Mouse (Mus musculus) hindbrain, embryonic 13.5 days (tissue): ENCODE results near the gene Mme. TPM values are rescaled to one million over a fixed set of nuclear protein-coding genes. Genes with fewer than 3 reads are reported as not detected.

ENCODE experiments used
- ATAC-seq: fragments of 200-750 bp; cut with Nextera tagmentation; 2 replicates; pipeline ENCODE4 v1.8.0; 2017; ENCODE audit warnings: moderate TSS enrichment; ENCODE audit not compliant: low FRiP score
- H3K27ac ChIP-seq: fragments of 300-500 bp; sonication (generic); 2 replicates; pipeline ENCODE4 v1.5.1; 2015; ENCODE audit warnings: inconsistent platforms, mild to moderate bottlenecking, moderate library complexity
- H3K27me3 ChIP-seq: fragments of 300-500 bp; sonication (generic); 2 replicates; pipeline ENCODE4 v1.6.1; 2015; ENCODE audit warnings: mild to moderate bottlenecking, inconsistent platforms
- H3K36me3 ChIP-seq: fragments of 300-500 bp; sonication (generic); 2 replicates; pipeline ENCODE4 v1.6.1; 2015; ENCODE audit warnings: mild to moderate bottlenecking, inconsistent platforms
- H3K4me1 ChIP-seq: fragments of 300-500 bp; sonication (generic); replicated peaks from 2 replicates; pipeline ENCODE4 v1.6.1; 2015; ENCODE audit warnings: inconsistent platforms
- H3K4me2 ChIP-seq: fragments of 300-500 bp; sonication (generic); 2 replicates; pipeline ENCODE4 v1.6.1; 2015; ENCODE audit warnings: inconsistent platforms, mild to moderate bottlenecking, moderate library complexity
- H3K4me3 ChIP-seq: fragments of 300-500 bp; sonication (generic); 2 replicates; pipeline ENCODE4 v1.5.1; 2015; ENCODE audit warnings: mild to moderate bottlenecking, inconsistent platforms
- H3K9ac ChIP-seq: fragments of 300-500 bp; sonication (generic); 2 replicates; pipeline ENCODE4 v1.6.1; 2015; ENCODE audit warnings: mild to moderate bottlenecking, inconsistent platforms
- H3K9me3 ChIP-seq: fragments of 300-500 bp; sonication (generic); 2 replicates; pipeline ENCODE4 v1.6.1; 2016; ENCODE audit warnings: inconsistent platforms
- WGBS: fragments of 180-500 bp; shearing (Covaris S2); methylation state at CpG from one replicate; pipeline ENCODE4 v1.1.7; 2015; 5-methylcytosine and 5-hydroxymethylcytosine counted together
- polyA plus RNA-seq: library from polyadenylated mRNA; unstranded; fragments of >200 nt; fragmentation: Nextera tagmentation; extraction: Ambion mirVana; gene quantifications from 2 replicates; pipeline ENCODE4 v1.2.1, GENCODE M21; 2015

The Mme gene
- polyA plus RNA-seq, 1 experiment from 2014 or later, result 4.1 TPM

- Histone ChIP-seq H3K36me3 (no peaks in the 10 kb centered on the region), H3K9me3 (no peaks in the 10 kb centered on the region), H3K27ac (no peak overlapping the region), H3K27me3 (no peaks in the 10 kb centered on the region), H3K4me1 (no peaks in the 10 kb centered on the region), H3K4me3 (no peak overlapping the region), H3K9ac (no peak overlapping the region), H3K4me2 (no peak overlapping the region)
- no peak for ATAC-seq
- 90% methylated on average over 1 of the region's 1 CpGs for WGBS
Observed at GRCm38 (mm10) chr3:63359512-63359911, 118.2 kb downstream of the Mme start.

DNA sequence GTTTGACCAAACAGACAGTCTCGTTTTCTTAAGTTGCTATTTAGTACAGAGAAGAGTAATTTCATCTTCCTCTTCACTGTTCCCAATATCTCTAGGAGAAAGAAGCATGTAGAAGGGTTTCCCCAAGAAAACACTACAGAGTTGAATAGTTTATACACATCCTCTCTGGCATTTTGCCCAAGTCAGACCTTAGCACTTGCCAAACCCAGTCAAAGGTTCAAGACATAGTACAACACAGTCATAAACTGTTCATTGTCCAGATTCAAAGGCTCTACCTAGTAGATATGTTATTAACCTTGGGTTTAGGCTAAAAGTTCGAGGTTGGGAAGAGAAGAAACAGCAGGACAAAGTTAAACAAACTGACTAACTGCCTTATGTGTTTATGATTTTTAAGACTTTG, 143.7 kb downstream of the Mme start:
- Histone ChIP-seq H3K9me3 (no peaks in the 10 kb centered on the region), H3K4me2 (no peak overlapping the region), H3K4me1 (no peaks in the 10 kb centered on the region), H3K27ac (no peak overlapping the region), H3K4me3 (no peak overlapping the region), H3K36me3 (no peaks in the 10 kb centered on the region), H3K27me3 (no peaks in the 10 kb centered on the region), H3K9ac (no peak overlapping the region)
- WGBS, result 78% methylated on average over 2 of the region's 2 CpGs
- no peak for ATAC-seq

DNA sequence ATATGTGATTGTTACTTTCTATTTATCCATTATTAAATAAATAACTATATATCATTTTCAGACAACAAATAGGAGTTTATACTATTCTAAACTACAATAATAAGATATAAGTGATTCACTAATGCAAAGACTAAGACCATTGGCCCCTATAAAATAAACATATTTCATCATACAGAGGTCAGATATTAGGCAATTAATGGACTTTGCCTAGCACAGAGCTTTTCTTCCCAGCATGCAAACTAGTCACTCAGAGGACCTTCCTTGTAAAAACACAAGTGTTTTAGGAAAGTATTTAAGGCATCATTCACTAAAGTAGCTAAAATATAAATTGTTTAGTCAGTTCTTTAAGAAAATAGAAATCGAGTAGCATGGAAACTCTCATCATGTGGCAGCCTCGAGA, 149.4 kb downstream of the Mme start:
- Histone ChIP-seq H3K36me3 (no peaks in the 10 kb centered on the region), H3K9me3 (no peaks in the 10 kb centered on the region)
- WGBS, result 90% methylated on average over 2 of the region's 2 CpGs

DNA sequence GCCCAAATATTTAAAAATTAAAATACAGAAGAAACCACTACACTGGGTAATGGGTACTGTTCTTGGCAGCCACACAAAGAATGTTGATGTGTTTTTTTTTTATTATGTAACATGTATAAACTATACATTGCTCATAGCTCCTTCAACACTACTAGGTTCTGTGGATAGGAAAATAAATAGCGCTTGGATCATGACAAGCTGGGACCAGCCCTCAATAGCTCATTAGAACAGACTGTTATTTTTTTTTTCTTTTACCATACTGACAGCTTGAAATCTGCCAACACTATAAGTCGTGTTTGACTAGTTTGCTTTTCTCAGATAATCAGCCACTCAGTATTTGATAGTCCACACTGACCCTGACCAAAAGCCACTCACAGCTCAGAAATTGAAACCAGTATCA, 150.0 kb downstream of the Mme start:
- no peaks in the 10 kb centered on the region for H3K27me3 ChIP-seq
- H3K4me2 ChIP-seq, result no peak overlapping the region
- 81% methylated on average over 2 of the region's 2 CpGs for WGBS
- H3K4me1 ChIP-seq, result no peaks in the 10 kb centered on the region
- no peak overlapping the region for H3K9ac ChIP-seq
- no peaks in the 10 kb centered on the region for H3K36me3 ChIP-seq
- no peak for ATAC-seq
- no peak overlapping the region for H3K4me3 ChIP-seq
- no peaks in the 10 kb centered on the region for H3K9me3 ChIP-seq
- H3K27ac ChIP-seq, result no peak overlapping the region

More for the DNA sequence above, 149.4 kb downstream of the Mme start:
- Histone ChIP-seq H3K9ac (no peak overlapping the region), H3K4me2 (no peak overlapping the region), H3K27me3 (no peaks in the 10 kb centered on the region), H3K27ac (no peak overlapping the region), H3K4me3 (no peak overlapping the region), H3K4me1 (no peaks in the 10 kb centered on the region)
- no peak for ATAC-seq

- no peak overlapping the region for H3K4me2 ChIP-seq
- H3K4me3 ChIP-seq, result no peak overlapping the region
- H3K36me3 ChIP-seq, result no peaks in the 10 kb centered on the region
- H3K9me3 ChIP-seq, result no peaks in the 10 kb centered on the region
- H3K27ac ChIP-seq, result no peak overlapping the region
- 91% methylated on average over 4 of the region's 4 CpGs for WGBS
- no peaks in the 10 kb centered on the region for H3K27me3 ChIP-seq
- H3K9ac ChIP-seq, result no peak overlapping the region
- no peak for ATAC-seq
- no peaks in the 10 kb centered on the region for H3K4me1 ChIP-seq
Observed at GRCm38 (mm10) chr3:63394424-63394941, 153.1 kb downstream of the Mme start.

GRCm38 (mm10) chr3:63398171-63398570, 156.8 kb downstream of the Mme start:
- no peak for ATAC-seq
- 80% methylated on average over 4 of the region's 4 CpGs for WGBS

GRCm38 (mm10) chr3:63406438-63406837, 165.1 kb downstream of the Mme start:
- no peaks in the 10 kb centered on the region for H3K4me1 ChIP-seq
- no peak overlapping the region for H3K27ac ChIP-seq
- H3K4me2 ChIP-seq, result no peak overlapping the region
- WGBS, result 93% methylated on average over 3 of the region's 3 CpGs
- no peaks in the 10 kb centered on the region for H3K36me3 ChIP-seq
- ATAC-seq, result no peak
- H3K27me3 ChIP-seq, result no peaks in the 10 kb centered on the region
- H3K9me3 ChIP-seq, result no peaks in the 10 kb centered on the region
- H3K4me3 ChIP-seq, result no peak overlapping the region
- no peak overlapping the region for H3K9ac ChIP-seq

More at GRCm38 (mm10) chr3:63398171-63398570, 156.8 kb downstream of the Mme start:
- no peak overlapping the region for H3K9ac ChIP-seq
- no peak overlapping the region for H3K4me3 ChIP-seq
- H3K4me2 ChIP-seq, result no peak overlapping the region
- H3K4me1 ChIP-seq, result no peaks in the 10 kb centered on the region
- no peaks in the 10 kb centered on the region for H3K36me3 ChIP-seq
- H3K27me3 ChIP-seq, result no peaks in the 10 kb centered on the region
- H3K9me3 ChIP-seq, result no peaks in the 10 kb centered on the region
- H3K27ac ChIP-seq, result no peak overlapping the region

- Histone ChIP-seq H3K4me1 (no peaks in the 10 kb centered on the region), H3K9me3 (no peaks in the 10 kb centered on the region), H3K27me3 (no peaks in the 10 kb centered on the region), H3K4me3 (no peak overlapping the region), H3K36me3 (no peaks in the 10 kb centered on the region), H3K9ac (no peak overlapping the region), H3K4me2 (no peak overlapping the region), H3K27ac (no peak overlapping the region)
- 88% methylated on average over 4 of the region's 4 CpGs for WGBS
- ATAC-seq, result no peak
Observed at GRCm38 (mm10) chr3:63411006-63411405, 169.7 kb downstream of the Mme start.

- H3K36me3 ChIP-seq, result no peaks in the 10 kb centered on the region
- H3K9ac ChIP-seq, result no peak overlapping the region
- no peak overlapping the region for H3K27ac ChIP-seq
- no peak overlapping the region for H3K4me2 ChIP-seq
- ATAC-seq, result no peak
- no peaks in the 10 kb centered on the region for H3K27me3 ChIP-seq
- no peaks in the 10 kb centered on the region for H3K4me1 ChIP-seq
- no peaks in the 10 kb centered on the region for H3K9me3 ChIP-seq
- 76% methylated on average over 6 of the region's 6 CpGs for WGBS
- H3K4me3 ChIP-seq, result no peak overlapping the region
Observed at GRCm38 (mm10) chr3:63412220-63412937, 171.0 kb downstream of the Mme start.

- Histone ChIP-seq H3K36me3 (no peaks in the 10 kb centered on the region), H3K9me3 (no peaks in the 10 kb centered on the region), H3K9ac (no peak overlapping the region), H3K4me1 (no peaks in the 10 kb centered on the region), H3K4me2 (no peak overlapping the region), H3K4me3 (no peak overlapping the region), H3K27me3 (no peaks in the 10 kb centered on the region), H3K27ac (no peak overlapping the region)
- WGBS, result 85% methylated on average over 6 of the region's 6 CpGs
- no peak for ATAC-seq
Observed at GRCm38 (mm10) chr3:63413046-63413911, 171.9 kb downstream of the Mme start.

- Histone ChIP-seq H3K4me3 (no peak overlapping the region), H3K4me2 (no peak overlapping the region), H3K27ac (no peak overlapping the region), H3K36me3 (no peaks in the 10 kb centered on the region), H3K27me3 (no peaks in the 10 kb centered on the region), H3K4me1 (no peaks in the 10 kb centered on the region), H3K9ac (no peak overlapping the region), H3K9me3 (no peaks in the 10 kb centered on the region)
- 89% methylated on average over 1 of the region's 1 CpGs for WGBS
- no peak for ATAC-seq
Observed at GRCm38 (mm10) chr3:63417284-63417683, 175.9 kb downstream of the Mme start.

DNA sequence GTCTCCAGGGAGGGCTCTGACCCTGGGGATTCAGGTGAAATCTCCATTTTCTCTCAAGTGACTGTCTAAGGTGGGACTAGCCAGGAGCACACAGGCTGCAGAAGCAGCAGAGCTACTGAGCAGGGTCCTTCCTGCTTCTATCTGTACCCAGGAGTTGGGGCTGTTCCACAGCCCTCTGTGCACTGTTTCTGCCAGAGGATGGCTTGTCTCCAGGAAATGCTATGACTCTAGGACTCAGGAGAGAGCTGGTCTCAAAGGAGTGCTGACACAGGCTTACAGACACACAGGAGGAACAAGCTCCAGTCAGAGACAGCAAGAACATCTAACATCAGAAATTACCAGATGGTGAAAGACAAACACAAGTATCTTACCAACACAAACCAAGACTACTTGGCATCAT, 176.4 kb downstream of the Mme start:
- no peaks in the 10 kb centered on the region for H3K36me3 ChIP-seq
- no peak overlapping the region for H3K4me2 ChIP-seq
- no peaks in the 10 kb centered on the region for H3K9me3 ChIP-seq
- no peak for ATAC-seq
- H3K4me1 ChIP-seq, result no peaks in the 10 kb centered on the region
- no peak overlapping the region for H3K27ac ChIP-seq
- no peak overlapping the region for H3K9ac ChIP-seq
- H3K27me3 ChIP-seq, result no peaks in the 10 kb centered on the region
- no peak overlapping the region for H3K4me3 ChIP-seq
